Mouse (Mus musculus): ENCODE measurements around the gene Rab4a.
"Not testable (repeated sequence)": the region's sequence is repeated elsewhere in the genome, so short reads cannot be mapped to it uniquely, and the experiment has no call there.

Rab4a gene

GRCm38 (mm10) chr8:123788416-123789170 lies 17.2 kb upstream of the Rab4a start:
- in situ Hi-C loops (cut with MboI, MseI): no loop called here

- in situ Hi-C loops (cut with MboI, MseI): no loop called here
Measured at GRCm38 (mm10) chr8:123789461-123789860, 16.3 kb upstream of the Rab4a start.

GRCm38 (mm10) chr8:123789970-123790369 lies 15.8 kb upstream of the Rab4a start:
- in situ Hi-C loops (cut with MboI, MseI): no loop called here

GRCm38 (mm10) chr8:123791101-123791844 lies 14.5 kb upstream of the Rab4a start:
- in situ Hi-C loops (cut with MboI, MseI): no loop called here

GRCm38 (mm10) chr8:123791845-123792225 lies 13.9 kb upstream of the Rab4a start:
- in situ Hi-C loops (cut with MboI, MseI): no loop called here

- in situ Hi-C loops (cut with MboI, MseI): no loop called here
Measured at GRCm38 (mm10) chr8:123793900-123794299, 11.9 kb upstream of the Rab4a start.

- in situ Hi-C loops (cut with MboI, MseI): no loop called here
Measured at GRCm38 (mm10) chr8:123794766-123795165, 11.0 kb upstream of the Rab4a start.

GRCm38 (mm10) chr8:123796758-123797157 lies 9.0 kb upstream of the Rab4a start:
- in situ Hi-C loops (cut with MboI, MseI): no loop called here

GRCm38 (mm10) chr8:123797928-123798327 lies 7.9 kb upstream of the Rab4a start:
- in situ Hi-C loops (cut with MboI, MseI): no loop called here

GRCm38 (mm10) chr8:123799434-123799833 lies 6.4 kb upstream of the Rab4a start:
- in situ Hi-C loops (cut with MboI, MseI): no loop called here

GRCm38 (mm10) chr8:123799885-123800284 lies 5.9 kb upstream of the Rab4a start:
- in situ Hi-C loops (cut with MboI, MseI): no loop called here

GRCm38 (mm10) chr8:123800867-123801266 lies 4.9 kb upstream of the Rab4a start:
- in situ Hi-C loops (cut with MboI, MseI): no loop called here

- in situ Hi-C loops (cut with MboI, MseI): no loop called here
Measured at GRCm38 (mm10) chr8:123801538-123801937, 4.2 kb upstream of the Rab4a start.

GRCm38 (mm10) chr8:123803639-123804038 lies 2.1 kb upstream of the Rab4a start:
- in situ Hi-C loops (cut with MboI, MseI): no loop called here

- in situ Hi-C loops (cut with MboI, MseI): no loop called here
Measured at GRCm38 (mm10) chr8:123804586-123804985, 1.2 kb upstream of the Rab4a start.

GRCm38 (mm10) chr8:123805209-123805717 lies 522 bp upstream of the Rab4a start:
- in situ Hi-C loops (cut with MboI, MseI): no loop called here

GRCm38 (mm10) chr8:123806374-123806935 lies 670 bp downstream of the Rab4a start:
- in situ Hi-C loops (cut with MboI, MseI): no loop called here

- in situ Hi-C loops (cut with MboI, MseI): no loop called here
Measured at GRCm38 (mm10) chr8:123807024-123807431, 1.2 kb downstream of the Rab4a start.

GRCm38 (mm10) chr8:123807852-123808573 lies 2.2 kb downstream of the Rab4a start:
- in situ Hi-C loops (cut with MboI, MseI): no loop called here

- in situ Hi-C loops (cut with MboI, MseI): no loop called here
Measured at GRCm38 (mm10) chr8:123808671-123809070, 2.9 kb downstream of the Rab4a start.

- in situ Hi-C loops (cut with MboI, MseI): not testable (repeated sequence)
Measured at GRCm38 (mm10) chr8:123809342-123809741, 3.6 kb downstream of the Rab4a start.

- in situ Hi-C loops (cut with MboI, MseI): no loop called here
Measured at GRCm38 (mm10) chr8:123812227-123812626, 6.4 kb downstream of the Rab4a start.
